Mouse (Mus musculus) hindbrain, postnatal 0 days (tissue): ENCODE results near the gene Col11a2. TPM values are rescaled to one million over a fixed set of nuclear protein-coding genes. Genes with fewer than 3 reads are reported as not detected.

Experiments
- ATAC-seq: fragments of 200-750 bp; cut with Nextera tagmentation; 2 replicates; pipeline ENCODE4 v1.8.0; 2017; ENCODE audit warnings: mild to moderate bottlenecking, moderate TSS enrichment, moderate library complexity
- DNase-seq: peaks from one replicate; pipeline ENCODE4 v3.0.0-alpha.2; 2015; ENCODE audit warnings: low spot score
- H3K27ac ChIP-seq: fragments of 300-500 bp; sonication (generic); 2 replicates; pipeline ENCODE4 v1.5.1; 2014; ENCODE audit warnings: mild to moderate bottlenecking
- H3K27me3 ChIP-seq: fragments of 300-500 bp; sonication (generic); 2 replicates; pipeline ENCODE4 v1.6.1; 2014; ENCODE audit warnings: low read length, mixed read lengths; ENCODE audit not compliant: insufficient read depth
- H3K36me3 ChIP-seq: fragments of 300-500 bp; sonication (generic); 2 replicates; pipeline ENCODE4 v1.6.1; 2014; ENCODE audit warnings: low read length, mixed read lengths; ENCODE audit not compliant: insufficient read depth
- H3K4me1 ChIP-seq: fragments of 300-500 bp; sonication (generic); 2 replicates; pipeline ENCODE4 v1.6.1; 2014; ENCODE audit warnings: antibody characterized with exemption, low read length, mixed read lengths; ENCODE audit not compliant: insufficient read depth
- H3K4me2 ChIP-seq: fragments of 300-500 bp; sonication (generic); 2 replicates; pipeline ENCODE4 v1.6.1; 2014; ENCODE audit warnings: low read depth, mild to moderate bottlenecking, low read length, moderate library complexity, mixed read lengths
- H3K4me3 ChIP-seq: fragments of 300-500 bp; sonication (generic); 2 replicates; pipeline ENCODE4 v1.5.1; 2014; ENCODE audit warnings: low read length
- H3K9ac ChIP-seq: fragments of 300-500 bp; sonication (generic); replicated peaks from 2 replicates; pipeline ENCODE4 v1.6.1; 2014; ENCODE audit warnings: mild to moderate bottlenecking, low read length, moderate library complexity, mixed read lengths
- H3K9me3 ChIP-seq: fragments of 300-500 bp; sonication (generic); 2 replicates; pipeline ENCODE4 v1.6.1; 2016; ENCODE audit warnings: low read length, mixed read lengths
- CTCF ChIP-seq: IDR thresholded peaks from 2 replicates; pipeline ENCODE4 v1.5.1; 2016; ENCODE audit warnings: antibody characterized with exemption, control low read depth, low read depth
- WGBS: fragments of 180-500 bp; shearing (Covaris S2); extraction: QIAGEN DNeasy Blood & Tissue Kit; methylation state at CpG from one replicate; pipeline ENCODE4 v1.1.7; 2014; 5-methylcytosine and 5-hydroxymethylcytosine counted together
- polyA plus RNA-seq: library from polyadenylated mRNA; unstranded; fragments of >200 nt; fragmentation: Nextera tagmentation; extraction: Ambion mirVana; gene quantifications from 2 replicates; pipeline ENCODE4 v1.2.1, GENCODE M21; 2015
- total RNA-seq: library from RNA; depleted of rRNA; stranded (reverse); fragments of >200 nt; gene quantifications from 2 replicates; pipeline ENCODE4 v1.2.3, GENCODE M21; 2014

Gene Col11a2
- total and polyA plus RNA-seq, 2 experiments from 2014 or later = 5.4 to 16.7 TPM

- Histone ChIP-seq H3K27me3 (peaks cover 3% of the 10 kb centered on the region; the same call in 1 of the 2 replicates), H3K4me1 (no peaks in the 10 kb centered on the region), H3K4me3 (no peak overlapping the region), H3K36me3 (no peaks in the 10 kb centered on the region), H3K9ac (no peak overlapping the region), H3K9me3 (no peaks in the 10 kb centered on the region), H3K4me2 (no peak overlapping the region), H3K27ac (no peak overlapping the region)
- DNase-seq = no peak
- 92% methylated on average over 11 of the region's 11 CpGs for WGBS
- ATAC-seq = no peak
- no peak for TF ChIP-seq CTCF
Measured at GRCm38 (mm10) chr17:34079002-34079401, 39.8 kb downstream of the Col11a2 start.

GRCm38 (mm10) chr17:34079621-34080020, 40.4 kb downstream of the Col11a2 start:
- Histone ChIP-seq H3K27ac (no peak overlapping the region), H3K36me3 (no peaks in the 10 kb centered on the region), H3K9ac (no peak overlapping the region), H3K4me3 (no peak overlapping the region), H3K4me1 (no peaks in the 10 kb centered on the region), H3K27me3 (peaks cover 3% of the 10 kb centered on the region; the same call in 1 of the 2 replicates), H3K4me2 (no peak overlapping the region), H3K9me3 (no peaks in the 10 kb centered on the region)
- WGBS = 9% methylated on average over 5 of the region's 5 CpGs
- peak; percentile 88 for ATAC-seq
- peak; percentile 82 for DNase-seq
- no peak for TF ChIP-seq CTCF

- no peak for DNase-seq
- H3K4me2 ChIP-seq = no peak overlapping the region
- H3K9me3 ChIP-seq = no peaks in the 10 kb centered on the region
- H3K36me3 ChIP-seq = no peaks in the 10 kb centered on the region
- WGBS = 5% methylated on average over 8 of the region's 8 CpGs
- no peak overlapping the region for H3K4me3 ChIP-seq
- TF ChIP-seq CTCF = no peak
- H3K27me3 ChIP-seq = no peaks in the 10 kb centered on the region
- H3K4me1 ChIP-seq = no peaks in the 10 kb centered on the region
- no peak overlapping the region for H3K9ac ChIP-seq
- no peak for ATAC-seq
- no peak overlapping the region for H3K27ac ChIP-seq
Measured at GRCm38 (mm10) chr17:34083104-34083503, 43.9 kb downstream of the Col11a2 start.

GRCm38 (mm10) chr17:34087386-34087785, 48.1 kb downstream of the Col11a2 start:
- no peak for TF ChIP-seq CTCF

GRCm38 (mm10) chr17:34088124-34088523, 48.9 kb downstream of the Col11a2 start:
- Histone ChIP-seq H3K27ac (no peak overlapping the region), H3K36me3 (no peaks in the 10 kb centered on the region), H3K4me2 (no peak overlapping the region), H3K27me3 (no peaks in the 10 kb centered on the region), H3K4me1 (no peaks in the 10 kb centered on the region), H3K9ac (no peak overlapping the region), H3K4me3 (no peak overlapping the region), H3K9me3 (no peaks in the 10 kb centered on the region)
- ATAC-seq (no peak), DNase-seq (no peak)
- WGBS = 79% methylated on average over 11 of the region's 11 CpGs
- no peak for TF ChIP-seq CTCF

More at GRCm38 (mm10) chr17:34087386-34087785, 48.1 kb downstream of the Col11a2 start:
- Histone ChIP-seq H3K4me1 (no peaks in the 10 kb centered on the region), H3K27ac (no peak overlapping the region), H3K9me3 (no peaks in the 10 kb centered on the region), H3K9ac (no peak overlapping the region), H3K36me3 (no peaks in the 10 kb centered on the region), H3K4me3 (no peak overlapping the region), H3K27me3 (no peaks in the 10 kb centered on the region), H3K4me2 (no peak overlapping the region)
- no peak for ATAC-seq
- no peak for DNase-seq
- WGBS = 39% methylated on average over 2 of the region's 2 CpGs

GRCm38 (mm10) chr17:34090923-34091322, 51.7 kb downstream of the Col11a2 start:
- DNase-seq (peak; percentile 39), ATAC-seq (no peak)
- no peaks in the 10 kb centered on the region for H3K27me3 ChIP-seq
- TF ChIP-seq CTCF = peak; percentile 51
- H3K4me1 ChIP-seq = no peaks in the 10 kb centered on the region
- H3K4me3 ChIP-seq = no peak overlapping the region
- no peaks in the 10 kb centered on the region for H3K9me3 ChIP-seq
- H3K9ac ChIP-seq = no peak overlapping the region
- no peak overlapping the region for H3K27ac ChIP-seq
- WGBS = 45% methylated on average over 7 of the region's 7 CpGs
- no peak overlapping the region for H3K4me2 ChIP-seq
- no peaks in the 10 kb centered on the region for H3K36me3 ChIP-seq

GRCm38 (mm10) chr17:34092197-34092875, 53.1 kb downstream of the Col11a2 start, which contains the start of gene H2-Oa:
TSS of gene H2-Oa (plus strand) at chr17:34092340.
- WGBS = 41% methylated on average over 11 of the region's 11 CpGs
- TF ChIP-seq CTCF = no peak
- no peak within 1 kb of the TSS for H3K27ac ChIP-seq
- no peaks in the 10 kb centered on the region for H3K4me1 ChIP-seq
- no peak within 1 kb of the TSS for H3K9ac ChIP-seq
- no peaks in the 10 kb centered on the region for H3K27me3 ChIP-seq
- DNase-seq (no peak), ATAC-seq (no peak)
- H3K9me3 ChIP-seq = no peaks in the 10 kb centered on the region
- H3K4me2 ChIP-seq = no peak within 1 kb of the TSS
- H3K4me3 ChIP-seq = no peak within 1 kb of the TSS
- no peaks in the 10 kb centered on the region for H3K36me3 ChIP-seq
